Mouse (Mus musculus) hindbrain, embryonic 10.5 days (tissue): ENCODE results near the gene Ankrd44. TPM values are rescaled to one million over a fixed set of nuclear protein-coding genes. Genes with fewer than 3 reads are reported as not detected.

Experiments
- DNase-seq: peaks from one replicate; pipeline ENCODE4 v3.0.0-alpha.2; 2017; ENCODE audit warnings: low spot score
- H3K27ac ChIP-seq: fragments of 300-500 bp; sonication (generic); 2 replicates; pipeline ENCODE4 v1.5.1; 2016; ENCODE audit warnings: mild to moderate bottlenecking, moderate library complexity
- H3K27me3 ChIP-seq: fragments of 300-500 bp; sonication (generic); 2 replicates; pipeline ENCODE4 v1.6.1; 2016; ENCODE audit warnings: mild to moderate bottlenecking; ENCODE audit not compliant: poor library complexity, insufficient read depth, severe bottlenecking
- H3K36me3 ChIP-seq: fragments of 300-500 bp; sonication (generic); 2 replicates; pipeline ENCODE4 v1.6.1; 2016; ENCODE audit warnings: mild to moderate bottlenecking, moderate library complexity
- H3K4me1 ChIP-seq: fragments of 300-500 bp; sonication (generic); replicated peaks from 2 replicates; pipeline ENCODE4 v1.6.1; 2016; ENCODE audit warnings: mild to moderate bottlenecking
- H3K4me3 ChIP-seq: fragments of 300-500 bp; sonication (generic); 2 replicates; pipeline ENCODE4 v1.5.1; 2016; ENCODE audit warnings: mild to moderate bottlenecking, moderate library complexity
- H3K9me3 ChIP-seq: fragments of 300-500 bp; sonication (generic); 2 replicates; pipeline ENCODE4 v1.6.1; 2016; ENCODE audit warnings: mild to moderate bottlenecking, moderate library complexity
- WGBS: fragments of 180-500 bp; shearing (Covaris S2); methylation state at CpG from one replicate; pipeline ENCODE4 v1.1.7; 2016; 5-methylcytosine and 5-hydroxymethylcytosine counted together
- polyA plus RNA-seq: library from polyadenylated mRNA; unstranded; fragments of >200 nt; fragmentation: Nextera tagmentation; extraction: Ambion mirVana; gene quantifications from 2 replicates; pipeline ENCODE4 v1.2.1, GENCODE M21; 2016

Ankrd44 gene
- polyA plus RNA-seq, 1 experiment from 2014 or later: 11.9 TPM

DNA sequence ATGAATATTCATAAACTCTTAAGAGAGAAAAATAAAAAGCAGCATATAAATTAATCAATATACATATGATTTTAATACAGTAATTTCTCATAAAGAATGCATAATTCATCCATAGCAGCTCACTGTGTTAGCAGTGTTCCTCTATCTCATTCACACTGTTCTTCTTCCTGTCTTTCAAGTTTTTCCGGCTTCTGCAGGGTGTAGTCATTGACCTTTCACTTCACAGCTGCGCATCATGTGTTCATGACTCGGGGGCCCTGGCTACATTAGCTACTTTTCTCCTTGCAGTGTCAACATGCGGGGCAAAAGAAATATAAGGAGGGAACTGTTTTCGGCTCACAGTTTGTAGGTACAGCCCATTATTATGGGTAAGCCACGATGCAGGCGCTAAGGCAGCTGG is 314.3 kb downstream of the Ankrd44 start:
- Histone ChIP-seq H3K27ac (no peak overlapping the region), H3K27me3 (no peaks in the 10 kb centered on the region), H3K36me3 (no peaks in the 10 kb centered on the region), H3K4me1 (no peaks in the 10 kb centered on the region), H3K4me3 (no peak overlapping the region), H3K9me3 (no peaks in the 10 kb centered on the region)
- DNase-seq: no peak
- 72% methylated on average over 7 of the region's 7 CpGs for WGBS

DNA sequence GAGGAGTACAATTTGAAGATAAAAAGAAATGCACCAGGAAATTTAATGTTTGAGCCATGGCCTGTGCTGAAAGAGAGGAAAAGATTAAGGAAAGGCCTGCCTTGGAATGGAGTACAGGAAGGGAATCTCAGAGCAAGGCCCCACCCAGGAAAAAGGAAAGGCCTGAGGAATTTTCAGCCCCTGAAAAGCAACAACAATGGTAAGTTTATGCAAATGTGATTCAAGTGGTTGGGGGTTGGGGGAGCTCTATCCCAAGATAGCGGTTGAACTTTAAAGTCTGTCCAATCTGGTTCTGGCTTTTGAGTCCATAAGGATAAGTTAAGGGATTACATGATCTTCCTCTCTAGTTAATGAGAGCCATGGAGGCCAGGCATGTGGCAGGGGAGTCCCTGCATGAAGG is 319.3 kb downstream of the Ankrd44 start:
- Histone ChIP-seq H3K27me3 (no peaks in the 10 kb centered on the region), H3K4me1 (no peaks in the 10 kb centered on the region), H3K36me3 (no peaks in the 10 kb centered on the region), H3K27ac (no peak overlapping the region), H3K9me3 (no peaks in the 10 kb centered on the region), H3K4me3 (no peak overlapping the region)
- WGBS: 82% methylated on average over 1 of the region's 1 CpGs
- no peak for DNase-seq

DNA sequence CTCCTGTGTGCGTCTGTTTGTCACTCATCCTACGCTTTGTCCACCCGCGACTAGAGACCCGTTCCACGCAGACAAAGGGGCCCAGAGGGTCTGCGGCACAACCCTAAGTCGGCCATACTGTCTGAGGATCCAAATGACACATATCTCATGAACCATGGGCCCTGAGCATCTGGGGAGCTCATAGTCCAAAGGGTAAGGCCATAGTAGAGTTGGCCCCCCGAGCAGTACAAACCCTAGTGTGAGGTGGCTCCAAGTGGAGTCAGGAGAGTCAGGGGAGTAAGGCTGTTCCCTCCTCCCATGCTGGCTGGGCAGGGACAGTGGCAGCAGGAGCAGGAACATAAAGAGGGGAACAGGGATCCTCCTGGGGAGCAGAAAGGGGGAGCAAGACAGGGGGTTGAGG is 324.5 kb downstream of the Ankrd44 start:
- no peak overlapping the region for H3K4me3 ChIP-seq
- DNase-seq: no peak
- no peaks in the 10 kb centered on the region for H3K27me3 ChIP-seq
- H3K36me3 ChIP-seq: no peaks in the 10 kb centered on the region
- no peaks in the 10 kb centered on the region for H3K9me3 ChIP-seq
- 94% methylated on average over 9 of the region's 9 CpGs for WGBS
- no peaks in the 10 kb centered on the region for H3K4me1 ChIP-seq
- no peak overlapping the region for H3K27ac ChIP-seq

DNA sequence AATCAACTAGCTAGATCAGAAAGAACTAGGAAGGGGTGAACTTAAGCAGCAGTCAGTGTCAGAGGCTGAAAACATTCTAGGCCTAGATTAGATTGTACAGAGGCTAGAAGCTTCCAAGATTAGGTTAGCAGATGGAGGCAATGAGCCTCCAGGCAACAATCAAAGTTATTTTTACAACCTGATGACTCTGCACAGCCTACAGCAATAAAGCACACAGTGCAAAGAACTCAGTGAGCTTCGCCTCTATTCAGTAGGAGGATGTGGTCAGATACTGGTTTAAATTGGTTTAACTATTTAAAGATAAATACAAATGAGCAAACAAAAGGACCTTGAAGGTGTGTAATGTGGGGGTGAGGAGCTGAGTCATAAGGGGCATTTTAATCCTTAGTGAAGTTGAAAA is 325.9 kb downstream of the Ankrd44 start:
- Histone ChIP-seq H3K9me3 (no peaks in the 10 kb centered on the region), H3K4me1 (no peaks in the 10 kb centered on the region), H3K27me3 (no peaks in the 10 kb centered on the region), H3K27ac (no peak overlapping the region), H3K4me3 (no peak overlapping the region), H3K36me3 (no peaks in the 10 kb centered on the region)
- no peak for DNase-seq
- 87% methylated on average over 1 of the region's 1 CpGs for WGBS

DNA sequence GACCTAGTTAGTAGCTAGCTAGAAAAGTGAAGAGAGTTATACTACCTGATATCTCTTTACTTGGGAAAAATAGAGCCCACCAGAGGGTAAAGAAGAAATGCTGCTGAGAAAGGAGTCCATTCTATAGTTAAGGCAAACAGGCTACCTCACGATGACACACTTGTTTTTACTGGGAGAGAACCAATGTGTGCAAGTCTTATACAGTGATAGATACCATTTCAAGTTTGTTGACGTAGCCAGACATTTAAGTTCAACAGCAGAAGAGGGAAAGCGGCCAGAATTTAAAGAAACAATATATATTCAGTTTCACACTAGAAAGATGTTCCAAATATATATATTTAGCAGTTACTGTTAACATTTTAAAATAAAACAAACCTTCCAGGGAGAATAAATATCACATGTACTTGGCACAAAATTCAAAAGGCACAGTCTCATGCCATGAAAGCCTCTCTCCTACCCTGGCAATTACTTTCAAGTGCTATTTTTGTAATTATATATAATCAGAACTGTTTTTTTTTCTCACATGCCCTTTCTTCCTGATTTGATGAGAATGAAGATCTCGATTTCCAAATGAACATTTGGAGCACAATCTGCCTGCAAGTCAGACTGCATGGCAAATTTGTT is 328.5 kb downstream of the Ankrd44 start:
- H3K36me3 ChIP-seq: no peaks in the 10 kb centered on the region
- DNase-seq: no peak
- no peak overlapping the region for H3K4me3 ChIP-seq
- H3K27me3 ChIP-seq: no peaks in the 10 kb centered on the region
- 88% methylated on average over 4 of the region's 4 CpGs for WGBS
- no peaks in the 10 kb centered on the region for H3K9me3 ChIP-seq
- H3K27ac ChIP-seq: no peak overlapping the region
- no peaks in the 10 kb centered on the region for H3K4me1 ChIP-seq

DNA sequence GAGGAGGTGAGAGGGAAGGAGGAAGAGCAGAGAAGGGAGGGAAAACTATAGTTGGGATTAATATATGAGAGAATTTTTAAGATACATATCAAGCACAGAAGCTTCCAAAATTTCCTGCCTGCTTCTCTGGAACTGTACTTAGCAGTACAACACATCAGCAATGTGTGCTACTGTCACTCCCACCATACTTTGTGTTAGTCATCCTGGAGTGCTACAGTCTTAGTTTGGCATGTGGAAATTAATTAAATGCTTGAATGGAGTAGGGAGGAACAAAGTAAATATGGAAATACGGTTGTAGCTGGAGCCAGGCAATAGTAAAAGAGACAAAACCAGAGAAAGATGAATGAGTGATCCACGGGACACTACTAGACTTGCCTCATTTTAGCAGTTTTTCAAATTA is 330.0 kb downstream of the Ankrd44 start:
- no peaks in the 10 kb centered on the region for H3K36me3 ChIP-seq
- no peaks in the 10 kb centered on the region for H3K27me3 ChIP-seq
- no peak overlapping the region for H3K27ac ChIP-seq
- no peaks in the 10 kb centered on the region for H3K9me3 ChIP-seq
- no peak for DNase-seq
- H3K4me3 ChIP-seq: no peak overlapping the region
- no peaks in the 10 kb centered on the region for H3K4me1 ChIP-seq
- WGBS: 88% methylated on average over 2 of the region's 2 CpGs

Other genes starting within 250 kb of the Ankrd44 start
- gene Sf3b1, start 101.1 kb upstream of the Ankrd44 start, polyA plus RNA-seq: 206 and 272 TPM in 2 replicates
- gene Coq10b, start 126.4 kb upstream of the Ankrd44 start, polyA plus RNA-seq: 26.4 and 29.3 TPM in 2 replicates
- 452 and 562 TPM in 2 replicates for gene Hspe1, start 161.7 kb upstream of the Ankrd44 start, polyA plus RNA-seq
- 325 and 525 TPM in 2 replicates for gene Hspd1, start 161.9 kb upstream of the Ankrd44 start, polyA plus RNA-seq
- 117 and 138 TPM in 2 replicates for gene Mob4, start 204.8 kb upstream of the Ankrd44 start, polyA plus RNA-seq